Mouse (Mus musculus) urinary bladder, adult 2 months (tissue): ENCODE data around the gene Thsd4. TPM values are rescaled to one million over a fixed set of nuclear protein-coding genes. Genes with fewer than 3 reads are reported as not detected.

ENCODE experiments used
- DNase-seq: peaks from one replicate; pipeline ENCODE4 v3.0.0; 2022; ENCODE audit warnings: low spot score
- polyA plus RNA-seq: library from polyadenylated mRNA; depleted of rRNA; stranded (reverse); fragments of >200 nt; gene quantifications from 2 replicates; pipeline ENCODE4 v1.2.3, GENCODE M21; 2012

Gene Thsd4
- polyA plus RNA-seq, 1 experiment, result 19.5 TPM

GRCm38 (mm10) chr9:60071620-60072263, 450.1 kb downstream of the Thsd4 start:
- no peak for DNase-seq

- no peak for DNase-seq
These were observed 454.6 kb downstream of the Thsd4 start for GRCm38 (mm10) chr9:60067241-60067640.

GRCm38 (mm10) chr9:60065184-60065583, 456.7 kb downstream of the Thsd4 start:
- DNase-seq, result no peak

GRCm38 (mm10) chr9:60063191-60063720, 458.6 kb downstream of the Thsd4 start:
- DNase-seq, result no peak

GRCm38 (mm10) chr9:60056131-60056530, 465.7 kb downstream of the Thsd4 start:
- DNase-seq, result no peak

- no peak for DNase-seq
These were observed 466.9 kb downstream of the Thsd4 start for GRCm38 (mm10) chr9:60054951-60055350.

GRCm38 (mm10) chr9:60053117-60053516, 468.7 kb downstream of the Thsd4 start:
- DNase-seq, result no peak

- DNase-seq, result no peak
These were observed 469.4 kb downstream of the Thsd4 start for GRCm38 (mm10) chr9:60052415-60052814.

GRCm38 (mm10) chr9:60043175-60043574, 478.7 kb downstream of the Thsd4 start:
- no peak for DNase-seq

- no peak for DNase-seq
These were observed 487.0 kb downstream of the Thsd4 start for GRCm38 (mm10) chr9:60034883-60035282.

- no peak for DNase-seq
These were observed 494.6 kb downstream of the Thsd4 start for GRCm38 (mm10) chr9:60027234-60027633.

- no peak for DNase-seq
These were observed 495.1 kb downstream of the Thsd4 start for GRCm38 (mm10) chr9:60026795-60027194.

- DNase-seq, result no peak
These were observed 495.9 kb downstream of the Thsd4 start for GRCm38 (mm10) chr9:60025919-60026318.

- no peak for DNase-seq
These were observed 496.9 kb downstream of the Thsd4 start for GRCm38 (mm10) chr9:60024971-60025370.

- no peak for DNase-seq
These were observed 497.3 kb downstream of the Thsd4 start for GRCm38 (mm10) chr9:60024545-60024944.

GRCm38 (mm10) chr9:60022331-60022730, 499.5 kb downstream of the Thsd4 start:
- no peak for DNase-seq

GRCm38 (mm10) chr9:60020444-60020843, 501.4 kb downstream of the Thsd4 start:
- DNase-seq, result no peak

GRCm38 (mm10) chr9:60010285-60010684, 511.6 kb downstream of the Thsd4 start:
- DNase-seq, result no peak

GRCm38 (mm10) chr9:60008936-60009335, 512.9 kb downstream of the Thsd4 start:
- DNase-seq, result no peak

- no peak for DNase-seq
These were observed 519.5 kb downstream of the Thsd4 start for GRCm38 (mm10) chr9:60002323-60002722.

GRCm38 (mm10) chr9:60001444-60001843, 520.4 kb downstream of the Thsd4 start:
- no peak for DNase-seq

- DNase-seq, result no peak
These were observed 524.1 kb downstream of the Thsd4 start for GRCm38 (mm10) chr9:59997725-59998124.

GRCm38 (mm10) chr9:59991407-59991806, 530.4 kb downstream of the Thsd4 start:
- no peak for DNase-seq

- DNase-seq, result no peak
These were observed 532.0 kb downstream of the Thsd4 start for GRCm38 (mm10) chr9:59989864-59990263.
